Mouse (Mus musculus) erythroblast, embryonic 14.5 days (primary cell): ENCODE measurements around the gene Kpna7.

Source experiments
- GATA1 ChIP-seq: IDR thresholded peaks from 2 replicates; pipeline ENCODE4 v1.6.1; 2012; ENCODE audit warnings: low read length, inconsistent platforms, mixed read lengths
- TAL1 ChIP-seq: IDR thresholded peaks from 3 replicates; pipeline ENCODE4 v1.6.1; 2012; ENCODE audit warnings: low read length, inconsistent platforms, mixed read lengths

- TF ChIP-seq TAL1, result no peak
- no peak for TF ChIP-seq GATA1
Observed at GRCm38 (mm10) chr5:144943346-144943745, 140.5 kb downstream of the Kpna7 start.
